Mouse (Mus musculus) stomach, embryonic 14.5 days (tissue): ENCODE measurements around the gene Selenoo. TPM values are rescaled to one million over a fixed set of nuclear protein-coding genes. Genes with fewer than 3 reads are reported as not detected.

ENCODE experiments used
- ATAC-seq: fragments of 200-750 bp; cut with Nextera tagmentation; 2 replicates; pipeline ENCODE4 v1.8.0; 2017; ENCODE audit warnings: low read depth, moderate TSS enrichment; ENCODE audit not compliant: insufficient number of reproducible peaks, insufficient read depth, low FRiP score
- H3K27ac ChIP-seq: fragments of 300-500 bp; sonication (generic); 2 replicates; pipeline ENCODE4 v1.5.1; 2014; ENCODE audit warnings: mild to moderate bottlenecking, low read length, moderate library complexity, mixed read lengths
- H3K27me3 ChIP-seq: fragments of 300-500 bp; sonication (generic); 2 replicates; pipeline ENCODE4 v1.6.1; 2014; ENCODE audit warnings: low read length, control low read depth, mixed read lengths; ENCODE audit not compliant: control insufficient read depth, insufficient read depth
- H3K36me3 ChIP-seq: fragments of 300-500 bp; sonication (generic); 2 replicates; pipeline ENCODE4 v1.6.1; 2014; ENCODE audit warnings: mild to moderate bottlenecking, control low read depth, low read length, moderate library complexity, mixed read lengths; ENCODE audit not compliant: control insufficient read depth, insufficient read depth
- H3K4me1 ChIP-seq: fragments of 300-500 bp; sonication (generic); 2 replicates; pipeline ENCODE4 v1.6.1; 2014; ENCODE audit warnings: low read length, control low read depth, mixed read lengths; ENCODE audit not compliant: control insufficient read depth, insufficient read depth
- H3K4me2 ChIP-seq: fragments of 300-500 bp; sonication (generic); replicated peaks from 2 replicates; pipeline ENCODE4 v1.6.1; 2014; ENCODE audit warnings: low read depth, low read length, control low read depth
- H3K4me3 ChIP-seq: fragments of 300-500 bp; sonication (generic); 2 replicates; pipeline ENCODE4 v1.5.1; 2014; ENCODE audit warnings: low read depth, low read length, control low read depth
- H3K9ac ChIP-seq: fragments of 300-500 bp; sonication (generic); replicated peaks from 2 replicates; pipeline ENCODE4 v1.6.1; 2014; ENCODE audit warnings: low read depth, mild to moderate bottlenecking, control low read depth, low read length, moderate library complexity, mixed read lengths
- H3K9me3 ChIP-seq: fragments of 300-500 bp; sonication (generic); 2 replicates; pipeline ENCODE4 v1.6.1; 2016; ENCODE audit warnings: low read depth, low read length, control low read depth; ENCODE audit not compliant: control insufficient read depth
- WGBS: fragments of 180-500 bp; shearing (Covaris S2); extraction: QIAGEN DNeasy Blood & Tissue Kit; methylation state at CpG from one replicate; pipeline ENCODE4 v1.1.7; 2014; 5-methylcytosine and 5-hydroxymethylcytosine counted together
- polyA plus RNA-seq: library from polyadenylated mRNA; unstranded; fragments of >200 nt; fragmentation: Nextera tagmentation; extraction: Ambion mirVana; gene quantifications from 2 replicates; pipeline ENCODE4 v1.2.1, GENCODE M21; 2014

Gene Selenoo
- polyA plus RNA-seq, 1 experiment from 2014 or later, result 22.2 TPM

- Histone ChIP-seq H3K36me3 (peaks cover 38% of the 10 kb centered on the region), H3K9me3 (no peaks in the 10 kb centered on the region), H3K4me1 (no peaks in the 10 kb centered on the region), H3K27ac (no peak overlapping the region), H3K4me2 (no peak overlapping the region), H3K27me3 (no peaks in the 10 kb centered on the region), H3K9ac (no peak overlapping the region), H3K4me3 (no peak overlapping the region)
- WGBS, result 93% methylated on average over 1 of the region's 1 CpGs
- no peak for ATAC-seq
These were observed 5.0 kb upstream of the Selenoo start for GRCm38 (mm10) chr15:89083906-89084305.

GRCm38 (mm10) chr15:89084826-89085225 lies 4.1 kb upstream of the Selenoo start:
- Histone ChIP-seq H3K4me2 (no peak overlapping the region), H3K27ac (no peak overlapping the region), H3K9me3 (no peaks in the 10 kb centered on the region), H3K4me3 (no peak overlapping the region), H3K27me3 (no peaks in the 10 kb centered on the region), H3K9ac (no peak overlapping the region), H3K4me1 (peaks cover 2% of the 10 kb centered on the region; the same call in 1 of the 2 replicates), H3K36me3 (peaks cover 38% of the 10 kb centered on the region)
- WGBS, result 86% methylated on average over 2 of the region's 2 CpGs
- no peak for ATAC-seq

- WGBS, result 3% methylated on average over 68 of the region's 68 CpGs
- peak overlapping the region; percentile 94 for H3K4me2 ChIP-seq
- ATAC-seq, result peak; percentile 39
- H3K9me3 ChIP-seq, result no peaks in the 10 kb centered on the region
- H3K27me3 ChIP-seq, result no peaks in the 10 kb centered on the region
- H3K4me1 ChIP-seq, result peaks cover 6% of the 10 kb centered on the region; the same call in 1 of the 2 replicates
- H3K36me3 ChIP-seq, result peaks cover 36% of the 10 kb centered on the region
- peak overlapping the region; percentile 33; the same call in 1 of the 2 replicates for H3K27ac ChIP-seq
- H3K9ac ChIP-seq, result peak overlapping the region; percentile 90
- H3K4me3 ChIP-seq, result peak overlapping the region; percentile 98
These were observed 566 bp downstream of the Selenoo start for GRCm38 (mm10) chr15:89089248-89090051.

- no peak overlapping the region for H3K9ac ChIP-seq
- ATAC-seq, result no peak
- no peak overlapping the region for H3K4me2 ChIP-seq
- peaks cover 6% of the 10 kb centered on the region; the same call in 1 of the 2 replicates for H3K4me1 ChIP-seq
- H3K27me3 ChIP-seq, result no peaks in the 10 kb centered on the region
- no peaks in the 10 kb centered on the region for H3K9me3 ChIP-seq
- no peak overlapping the region for H3K4me3 ChIP-seq
- H3K36me3 ChIP-seq, result peaks cover 36% of the 10 kb centered on the region
- no peak overlapping the region for H3K27ac ChIP-seq
- WGBS, result 83% methylated on average over 4 of the region's 4 CpGs
These were observed 1.8 kb downstream of the Selenoo start for GRCm38 (mm10) chr15:89090662-89091061.

- Histone ChIP-seq H3K36me3 (peaks cover 45% of the 10 kb centered on the region), H3K9me3 (no peaks in the 10 kb centered on the region), H3K27me3 (no peaks in the 10 kb centered on the region), H3K9ac (no peak overlapping the region), H3K4me3 (no peak overlapping the region), H3K27ac (no peak overlapping the region), H3K4me2 (no peak overlapping the region), H3K4me1 (peaks cover 6% of the 10 kb centered on the region; the same call in 1 of the 2 replicates)
- ATAC-seq, result no peak
- WGBS, result 78% methylated on average over 5 of the region's 5 CpGs
These were observed 3.3 kb downstream of the Selenoo start for GRCm38 (mm10) chr15:89092181-89092580.

GRCm38 (mm10) chr15:89097450-89097849 lies 8.6 kb downstream of the Selenoo start:
- H3K4me3 ChIP-seq, result no peak overlapping the region
- no peaks in the 10 kb centered on the region for H3K27me3 ChIP-seq
- 92% methylated on average over 5 of the region's 5 CpGs for WGBS

GRCm38 (mm10) chr15:89098616-89099015 lies 9.7 kb downstream of the Selenoo start:
- Histone ChIP-seq H3K9me3 (no peaks in the 10 kb centered on the region), H3K4me1 (no peaks in the 10 kb centered on the region), H3K27me3 (no peaks in the 10 kb centered on the region), H3K9ac (no peak overlapping the region), H3K4me3 (no peak overlapping the region), H3K4me2 (no peak overlapping the region), H3K36me3 (peaks cover 88% of the 10 kb centered on the region), H3K27ac (no peak overlapping the region)
- 92% methylated on average over 7 of the region's 7 CpGs for WGBS
- ATAC-seq, result no peak

More at GRCm38 (mm10) chr15:89097450-89097849, 8.6 kb downstream of the Selenoo start:
- H3K4me2 ChIP-seq, result no peak overlapping the region
- H3K4me1 ChIP-seq, result no peaks in the 10 kb centered on the region
- no peak overlapping the region for H3K27ac ChIP-seq
- no peak overlapping the region for H3K9ac ChIP-seq
- no peaks in the 10 kb centered on the region for H3K9me3 ChIP-seq
- peaks cover 87% of the 10 kb centered on the region for H3K36me3 ChIP-seq
- no peak for ATAC-seq

- H3K9ac ChIP-seq, result no peak overlapping the region
- H3K27me3 ChIP-seq, result no peaks in the 10 kb centered on the region
- no peak overlapping the region for H3K4me3 ChIP-seq
- H3K27ac ChIP-seq, result no peak overlapping the region
- peaks cover 88% of the 10 kb centered on the region for H3K36me3 ChIP-seq
- no peak for ATAC-seq
- 88% methylated on average over 12 of the region's 12 CpGs for WGBS
- H3K9me3 ChIP-seq, result no peaks in the 10 kb centered on the region
- H3K4me2 ChIP-seq, result no peak overlapping the region
- H3K4me1 ChIP-seq, result no peaks in the 10 kb centered on the region
These were observed 11.9 kb downstream of the Selenoo start for GRCm38 (mm10) chr15:89100823-89101222.
